ENCODE assay signal across 24 mouse cellular contexts in the genomic region with DNA sequence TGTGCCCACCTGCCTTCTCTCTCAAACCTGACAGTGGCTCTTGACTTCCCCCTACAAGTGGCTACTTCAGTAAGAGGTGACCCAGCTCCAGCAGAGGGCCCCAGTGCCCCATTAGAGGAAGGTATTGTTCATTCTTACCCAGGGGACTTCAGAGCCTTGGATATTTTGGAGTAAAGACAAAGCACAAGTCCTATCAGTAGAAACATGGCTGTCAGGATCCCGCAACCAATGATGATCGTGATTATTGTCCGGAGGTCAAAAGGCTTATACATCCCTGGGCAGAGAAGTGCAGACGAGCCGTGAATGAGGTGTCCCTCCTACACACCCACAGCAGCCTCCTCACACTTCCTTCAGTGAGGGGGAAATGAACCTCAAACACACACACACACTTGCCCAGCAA. TPM values are rescaled to one million over a fixed set of nuclear protein-coding genes. Genes with fewer than 3 reads are reported as not detected.
A peak's percentile ranks its signal among the peaks of the same experiment; 100 is the strongest.
DNase-seq lines count a peak whose midpoint lies in the region; ATAC-seq and TF ChIP-seq lines count a peak whose summit lies in the region.
"Had no signal": no experiment of that assay in that cellular context is flagged by ENCODE, and none has a peak within 500 bp of the region (broad histone marks: within the 10 kb centered on the region; RNA-seq: fewer than 3 reads in every experiment).

No protein-coding gene starts in this region.

- TF ChIP-seq CTCF in intestine, postnatal 0 days (IDR thresholded peaks at IDR 0.05; ENCODE audit: low read depth), result peak; percentile 19; the same call in 1 of the 2 replicates
- TF ChIP-seq CTCF in lung, postnatal 0 days (IDR thresholded peaks at IDR 0.05), result peak; percentile 15

- H3K27me3 ChIP-seq in intestine, postnatal 0 days (replicated peaks; ENCODE audit: control insufficient read depth, insufficient read depth, low read length), result no peaks in the 10 kb centered on the region
- H3K27me3 ChIP-seq in intestine, embryonic 15.5 days (replicated peaks), result no peaks in the 10 kb centered on the region
- H3K27me3 ChIP-seq in lung, postnatal 0 days (replicated peaks; ENCODE audit: insufficient read depth, low read length), result no peaks in the 10 kb centered on the region
- H3K27me3 ChIP-seq: embryonic facial prominence, embryonic 13.5 days; forebrain, embryonic 12.5 days; heart, embryonic 13.5 days; hindbrain, embryonic 13.5 days; Patski had no signal

- H3K9me3 ChIP-seq in intestine, postnatal 0 days (ENCODE audit: control insufficient read depth), result no peaks in the 10 kb centered on the region
- H3K9me3 ChIP-seq in intestine, embryonic 15.5 days, result no peaks in the 10 kb centered on the region
- H3K9me3 ChIP-seq in lung, postnatal 0 days (ENCODE audit: low read length), result no peaks in the 10 kb centered on the region
- H3K9me3 ChIP-seq: embryonic facial prominence, embryonic 13.5 days; forebrain, embryonic 12.5 days; G1E; heart, embryonic 13.5 days; hindbrain, embryonic 13.5 days had no signal

- H3K4me3 ChIP-seq in intestine, postnatal 0 days (ENCODE audit: low read depth, low read length), result no peak overlapping the region
- H3K4me3 ChIP-seq in intestine, embryonic 15.5 days (replicated peaks), result no peak overlapping the region
- no peak overlapping the region for H3K4me3 ChIP-seq in lung, postnatal 0 days (ENCODE audit: low read depth, low read length)
- H3K4me3 ChIP-seq: embryonic facial prominence, embryonic 13.5 days; forebrain, embryonic 12.5 days; heart, embryonic 13.5 days; hindbrain, embryonic 13.5 days had no signal

- 79% methylated on average over 5 of the region's 5 CpGs for WGBS in intestine, postnatal 0 days
- 85% methylated on average over 5 of the region's 5 CpGs for WGBS in intestine, embryonic 15.5 days
- WGBS in lung, postnatal 0 days, result 83% methylated on average over 5 of the region's 5 CpGs

- no peaks in the 10 kb centered on the region for H3K36me3 ChIP-seq in intestine, postnatal 0 days (ENCODE audit: control insufficient read depth, insufficient read depth)
- no peaks in the 10 kb centered on the region for H3K36me3 ChIP-seq in intestine, embryonic 15.5 days
- H3K36me3 ChIP-seq in lung, postnatal 0 days (ENCODE audit: insufficient read depth, low read length), result no peaks in the 10 kb centered on the region
- H3K36me3 ChIP-seq: embryonic facial prominence, embryonic 13.5 days; forebrain, embryonic 12.5 days; G1E; heart, embryonic 13.5 days; hindbrain, embryonic 13.5 days had no signal

- no peak for ATAC-seq in intestine, postnatal 0 days
- no peak for ATAC-seq in intestine, embryonic 15.5 days
- ATAC-seq in lung, postnatal 0 days, result no peak
- ATAC-seq: activated CD4-positive, CD25-positive, alpha-beta regulatory T cell, adult 4 months; CD4-positive, CD25-positive, alpha-beta regulatory T cell, adult 4 months; forebrain, postnatal 0 days; hindbrain, postnatal 0 days; Patski had no signal

- H3K9ac ChIP-seq in intestine, postnatal 0 days (ENCODE audit: low read depth, low read length), result no peak overlapping the region
- no peak overlapping the region for H3K9ac ChIP-seq in intestine, embryonic 15.5 days
- no peak overlapping the region for H3K9ac ChIP-seq in lung, postnatal 0 days (replicated peaks; ENCODE audit: low read depth)
- H3K9ac ChIP-seq: embryonic facial prominence, embryonic 13.5 days; forebrain, embryonic 12.5 days; forebrain, postnatal 0 days; heart, embryonic 13.5 days; hindbrain, embryonic 13.5 days had no signal

- no peak overlapping the region for H3K27ac ChIP-seq in intestine, postnatal 0 days (ENCODE audit: low read depth, low read length)
- H3K27ac ChIP-seq in intestine, embryonic 15.5 days, result no peak overlapping the region
- no peak overlapping the region for H3K27ac ChIP-seq in lung, postnatal 0 days (ENCODE audit: low read length)
- H3K27ac ChIP-seq: embryonic facial prominence, embryonic 13.5 days; forebrain, embryonic 12.5 days; heart, embryonic 13.5 days; hindbrain, embryonic 13.5 days; hindbrain, postnatal 0 days had no signal

- no peak for DNase-seq in lung, postnatal 0 days (ENCODE audit: low spot score)
- no peak for DNase-seq in lung, postnatal 36 days
- DNase-seq in A20 (ENCODE audit: low read depth, low spot score), result peak; percentile 29
- DNase-seq in induced T-regulatory cell, adult 2 months (ENCODE audit: low read depth), result peak; percentile 3
- DNase-seq in spleen, postnatal 10 days (ENCODE audit: low spot score in 2 of 2), result no peak
- DNase-seq: adrenal gland, postnatal 14 days; B cell, adult 2 months; cerebellum, adult 11-12 months; cerebellum, adult 9-11 months; cerebellum, postnatal 36 days; forebrain, postnatal 0 days; gastrocnemius, postnatal 14 days; heart, postnatal 10 days had no signal

- H3K4me1 ChIP-seq in intestine, postnatal 0 days (replicated peaks; ENCODE audit: control insufficient read depth, insufficient read depth, low read length), result no peaks in the 10 kb centered on the region
- no peaks in the 10 kb centered on the region for H3K4me1 ChIP-seq in intestine, embryonic 15.5 days (replicated peaks)
- H3K4me1 ChIP-seq in lung, postnatal 0 days (ENCODE audit: insufficient read depth, low read depth, low read length), result no peaks in the 10 kb centered on the region
- H3K4me1 ChIP-seq: embryonic facial prominence, embryonic 13.5 days; forebrain, embryonic 12.5 days; heart, embryonic 13.5 days; hindbrain, embryonic 13.5 days had no signal

- H3K4me2 ChIP-seq in intestine, postnatal 0 days (replicated peaks; ENCODE audit: low read depth), result no peak overlapping the region
- no peak overlapping the region for H3K4me2 ChIP-seq in intestine, embryonic 15.5 days (replicated peaks)
- no peak overlapping the region for H3K4me2 ChIP-seq in lung, postnatal 0 days (replicated peaks; ENCODE audit: low read depth, low read length)
- H3K4me2 ChIP-seq: embryonic facial prominence, embryonic 13.5 days; forebrain, embryonic 12.5 days; heart, embryonic 13.5 days; hindbrain, embryonic 13.5 days had no signal

- no peak for TF ChIP-seq EP300 in lung, postnatal 0 days (IDR thresholded peaks at IDR 0.05)

RNA-seq across cellular contexts. Expression of a gene that starts 2.3 kb away (rescaled TPM):
- polyA plus RNA-seq in intestine, postnatal 0 days (2015; fragmentation: Nextera tagmentation; extraction: Ambion mirVana), result not detected in 2 replicates
- not detected in 2 replicates for polyA plus RNA-seq in intestine, embryonic 15.5 days (2015; fragmentation: Nextera tagmentation; extraction: Ambion mirVana)
- not detected in 2 replicates for polyA plus RNA-seq in lung, postnatal 0 days (2015; fragmentation: Nextera tagmentation; extraction: Ambion mirVana)
- polyA plus RNA-seq: activated CD4-positive, CD25-positive, alpha-beta regulatory T cell, adult 4 months; CD4-positive, CD25-positive, alpha-beta regulatory T cell, adult 4 months; embryonic facial prominence, embryonic 13.5 days; forebrain, embryonic 12.5 days; forebrain, postnatal 0 days; G1E; heart, embryonic 13.5 days; hindbrain, embryonic 13.5 days; hindbrain, postnatal 0 days had no signal

RNA-seq across cellular contexts. Expression of a gene that starts 5.0 kb away (rescaled TPM):
- polyA plus RNA-seq in intestine, postnatal 0 days (2015; fragmentation: Nextera tagmentation; extraction: Ambion mirVana), result 0.05 TPM in 1 of 2 replicates, not detected in the other
- polyA plus RNA-seq in intestine, embryonic 15.5 days (2015; fragmentation: Nextera tagmentation; extraction: Ambion mirVana), result 0.26 and 0.53 TPM in 2 replicates
- not detected in 2 replicates for polyA plus RNA-seq in lung, postnatal 0 days (2015; fragmentation: Nextera tagmentation; extraction: Ambion mirVana)
- polyA plus RNA-seq: activated CD4-positive, CD25-positive, alpha-beta regulatory T cell, adult 4 months; CD4-positive, CD25-positive, alpha-beta regulatory T cell, adult 4 months; embryonic facial prominence, embryonic 13.5 days; forebrain, embryonic 12.5 days; G1E; hindbrain, embryonic 13.5 days; hindbrain, postnatal 0 days; Patski had no signal

RNA-seq across cellular contexts. Expression of a gene that starts 6.6 kb away (rescaled TPM):
- not detected in 2 replicates for polyA plus RNA-seq in intestine, postnatal 0 days (2015; fragmentation: Nextera tagmentation; extraction: Ambion mirVana)
- not detected in 2 replicates for polyA plus RNA-seq in intestine, embryonic 15.5 days (2015; fragmentation: Nextera tagmentation; extraction: Ambion mirVana)
- not detected in 2 replicates for polyA plus RNA-seq in lung, postnatal 0 days (2015; fragmentation: Nextera tagmentation; extraction: Ambion mirVana)
- polyA plus RNA-seq: activated CD4-positive, CD25-positive, alpha-beta regulatory T cell, adult 4 months; CD4-positive, CD25-positive, alpha-beta regulatory T cell, adult 4 months; embryonic facial prominence, embryonic 13.5 days; forebrain, embryonic 12.5 days; forebrain, postnatal 0 days; G1E; heart, embryonic 13.5 days; hindbrain, embryonic 13.5 days; Patski had no signal

RNA-seq across cellular contexts. Expression of a gene that starts 35.5 kb away (rescaled TPM):
- polyA plus RNA-seq in intestine, postnatal 0 days (2015; fragmentation: Nextera tagmentation; extraction: Ambion mirVana), result 8.0 and 11.0 TPM in 2 replicates
- polyA plus RNA-seq in intestine, embryonic 15.5 days (2015; fragmentation: Nextera tagmentation; extraction: Ambion mirVana), result 18.4 and 19.2 TPM in 2 replicates
- polyA plus RNA-seq in lung, postnatal 0 days (2015; fragmentation: Nextera tagmentation; extraction: Ambion mirVana), result 10.7 and 12.5 TPM in 2 replicates

RNA-seq across cellular contexts. Expression of a gene that starts 43.9 kb away (rescaled TPM):
- 37.1 and 42.8 TPM in 2 replicates for polyA plus RNA-seq in intestine, postnatal 0 days (2015; fragmentation: Nextera tagmentation; extraction: Ambion mirVana)
- 71.2 and 75.7 TPM in 2 replicates for polyA plus RNA-seq in intestine, embryonic 15.5 days (2015; fragmentation: Nextera tagmentation; extraction: Ambion mirVana)
- 30.5 and 32.7 TPM in 2 replicates for polyA plus RNA-seq in lung, postnatal 0 days (2015; fragmentation: Nextera tagmentation; extraction: Ambion mirVana)

Comparison
In these comparisons a context has a peak if more than half of its experiments do, and no peak if none do; other contexts are left out.
1. DNase-seq: peak in A20 (single experiment) and induced T-regulatory cell, adult 2 months (single experiment); none in lung, postnatal 0 days (single experiment), lung, postnatal 36 days (single experiment) and spleen, postnatal 10 days (0 of 2).